Mouse (Mus musculus) limb, embryonic 15.5 days (tissue): Measurements from ENCODE around the gene Smpd2. TPM values are rescaled to one million over a fixed set of nuclear protein-coding genes. Genes with fewer than 3 reads are reported as not detected.

Experiments used
- ATAC-seq: fragments of 200-750 bp; cut with Nextera tagmentation; 2 replicates; pipeline ENCODE4 v1.8.0; 2017; ENCODE audit warnings: low read depth, moderate TSS enrichment; ENCODE audit not compliant: insufficient number of reproducible peaks, low FRiP score, low TSS enrichment
- H3K27ac ChIP-seq: fragments of 300-500 bp; sonication (generic); 2 replicates; pipeline ENCODE4 v1.5.1; 2015; ENCODE audit warnings: moderate library complexity, mild to moderate bottlenecking, inconsistent platforms
- H3K27me3 ChIP-seq: fragments of 300-500 bp; sonication (generic); 2 replicates; pipeline ENCODE4 v1.6.1; 2015; ENCODE audit warnings: inconsistent platforms
- H3K36me3 ChIP-seq: fragments of 300-500 bp; sonication (generic); 2 replicates; pipeline ENCODE4 v1.6.1; 2015; ENCODE audit warnings: inconsistent platforms
- H3K4me1 ChIP-seq: fragments of 300-500 bp; sonication (generic); 2 replicates; pipeline ENCODE4 v1.6.1; 2015; ENCODE audit warnings: inconsistent platforms
- H3K4me2 ChIP-seq: fragments of 300-500 bp; sonication (generic); 2 replicates; pipeline ENCODE4 v1.6.1; 2015; ENCODE audit warnings: mild to moderate bottlenecking, inconsistent platforms
- H3K4me3 ChIP-seq: fragments of 300-500 bp; sonication (generic); 2 replicates; pipeline ENCODE4 v1.5.1; 2015; ENCODE audit warnings: mild to moderate bottlenecking, inconsistent platforms
- H3K9ac ChIP-seq: fragments of 300-500 bp; sonication (generic); 2 replicates; pipeline ENCODE4 v1.6.1; 2015; ENCODE audit warnings: inconsistent platforms
- H3K9me3 ChIP-seq: fragments of 300-500 bp; sonication (generic); 2 replicates; pipeline ENCODE4 v1.6.1; 2016; ENCODE audit warnings: inconsistent platforms
- WGBS: fragments of 180-500 bp; shearing (Covaris S2); methylation state at CpG from one replicate; pipeline ENCODE4 v1.1.7; 2015; 5-methylcytosine and 5-hydroxymethylcytosine counted together
- polyA plus RNA-seq: library from polyadenylated mRNA; unstranded; fragments of >200 nt; fragmentation: Nextera tagmentation; extraction: Ambion mirVana; gene quantifications from 2 replicates; pipeline ENCODE4 v1.2.1, GENCODE M21; 2015

Smpd2 gene
- polyA plus RNA-seq, 1 experiment from 2014 or later, result 51.4 TPM

DNA sequence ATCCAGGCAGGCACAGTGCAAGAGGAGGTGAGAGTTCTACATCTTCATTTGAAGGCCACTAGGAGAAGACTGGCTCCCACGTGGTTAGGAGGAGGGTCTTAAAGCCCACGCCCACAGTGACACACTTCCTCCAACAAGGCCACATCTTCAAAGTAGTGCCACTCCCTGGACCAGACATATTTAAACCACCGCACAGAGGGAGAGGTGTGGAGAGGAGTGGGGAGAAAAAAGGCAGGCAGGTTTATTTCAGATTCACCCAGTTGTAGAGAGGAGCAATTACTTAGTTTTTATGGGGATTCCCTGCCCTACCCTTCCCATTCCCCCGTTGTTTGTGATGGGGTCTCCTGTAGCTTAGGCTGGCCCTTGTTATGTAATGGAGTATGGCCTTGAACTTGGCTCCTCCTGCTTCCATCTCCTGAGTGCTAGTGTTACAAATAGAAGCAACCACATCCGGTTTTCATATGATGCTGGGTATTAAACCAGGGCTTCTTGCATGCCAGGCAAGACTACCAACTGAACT is 17.1 kb downstream of the Smpd2 start:
- H3K4me1 ChIP-seq, result peaks cover 25% of the 10 kb centered on the region
- no peak overlapping the region for H3K4me3 ChIP-seq
- ATAC-seq, result no peak
- no peaks in the 10 kb centered on the region for H3K36me3 ChIP-seq
- no peak overlapping the region for H3K27ac ChIP-seq
- no peak overlapping the region for H3K9ac ChIP-seq
- H3K4me2 ChIP-seq, result no peak overlapping the region
- H3K27me3 ChIP-seq, result no peaks in the 10 kb centered on the region
- WGBS, result 71% methylated on average over 5 of the region's 5 CpGs
- H3K9me3 ChIP-seq, result no peaks in the 10 kb centered on the region

DNA sequence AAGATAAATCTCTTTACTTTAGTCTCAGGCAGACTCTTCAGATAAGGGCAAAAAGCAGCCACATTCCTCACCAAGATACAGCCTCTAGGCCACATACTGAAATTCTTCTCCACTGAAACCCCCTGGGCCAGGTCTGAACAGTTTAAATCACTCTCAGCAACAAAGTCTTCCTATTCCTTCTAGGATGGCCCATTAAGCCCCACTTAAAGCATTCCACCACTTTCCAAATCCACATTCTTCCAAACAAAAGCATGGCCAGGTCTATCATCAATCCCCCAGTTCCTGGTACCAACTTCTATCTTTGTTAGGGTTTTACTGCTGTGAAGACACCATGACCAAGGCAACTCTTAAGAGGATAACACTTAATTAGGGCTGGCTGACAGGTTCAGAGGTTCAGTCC is 17.6 kb downstream of the Smpd2 start:
- H3K4me2 ChIP-seq, result no peak overlapping the region
- H3K4me3 ChIP-seq, result no peak overlapping the region
- no peaks in the 10 kb centered on the region for H3K9me3 ChIP-seq
- no peak for ATAC-seq
- no peaks in the 10 kb centered on the region for H3K27me3 ChIP-seq
- no peak overlapping the region for H3K9ac ChIP-seq
- H3K4me1 ChIP-seq, result peaks cover 20% of the 10 kb centered on the region
- no peak overlapping the region for H3K27ac ChIP-seq
- no peaks in the 10 kb centered on the region for H3K36me3 ChIP-seq

DNA sequence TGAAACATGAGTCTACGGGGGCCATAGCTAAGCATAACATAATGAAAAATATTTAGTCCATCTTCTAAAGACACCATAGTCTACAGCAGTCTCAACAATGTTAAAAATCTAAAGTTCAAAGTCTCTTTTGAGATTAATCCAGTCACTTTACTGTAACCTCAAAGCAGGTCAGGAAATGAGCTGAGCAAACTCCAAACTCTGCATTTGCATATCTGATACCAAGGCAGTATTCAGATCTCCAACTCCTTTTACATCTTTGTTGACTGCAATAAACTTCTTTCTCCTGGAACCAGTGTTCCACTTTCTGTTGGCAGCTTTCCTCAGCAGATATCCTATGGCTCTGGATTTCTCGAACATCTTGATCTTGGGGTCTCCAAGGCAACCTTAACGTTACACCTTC is 19.5 kb downstream of the Smpd2 start:
- H3K9ac ChIP-seq, result no peak overlapping the region
- no peak overlapping the region for H3K4me3 ChIP-seq
- WGBS, result 77% methylated on average over 3 of the region's 3 CpGs
- no peaks in the 10 kb centered on the region for H3K27me3 ChIP-seq
- H3K9me3 ChIP-seq, result no peaks in the 10 kb centered on the region
- no peak for ATAC-seq
- no peak overlapping the region for H3K27ac ChIP-seq
- peaks cover 8% of the 10 kb centered on the region; the same call in 1 of the 2 replicates for H3K36me3 ChIP-seq
- H3K4me1 ChIP-seq, result peaks cover 7% of the 10 kb centered on the region
- H3K4me2 ChIP-seq, result no peak overlapping the region

DNA sequence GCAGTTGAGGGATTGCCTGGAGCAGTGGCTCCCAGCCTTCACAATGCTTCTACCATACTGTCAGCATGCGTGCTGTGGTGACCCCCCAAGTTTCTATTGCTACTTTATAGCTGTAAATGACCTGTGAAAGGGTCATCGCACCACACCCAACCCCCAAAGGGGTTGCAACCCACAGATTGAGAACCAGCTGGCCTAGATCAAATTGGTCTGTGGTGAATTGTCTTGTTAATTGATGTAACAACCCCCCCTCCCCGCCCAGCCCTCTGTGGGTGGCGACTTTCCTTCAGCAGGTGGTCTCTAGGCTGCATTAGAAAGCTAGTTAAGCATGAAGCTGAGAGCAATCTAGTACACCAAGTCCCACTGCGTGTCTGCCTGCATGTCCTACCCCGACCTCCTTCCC is 22.8 kb downstream of the Smpd2 start:
- H3K36me3 ChIP-seq, result peaks cover 23% of the 10 kb centered on the region
- H3K4me2 ChIP-seq, result no peak overlapping the region
- 42% methylated on average over 6 of the region's 6 CpGs for whole genome bisulfite sequencing
- H3K27ac ChIP-seq, result no peak overlapping the region
- ATAC-seq, result no peak
- no peak overlapping the region for H3K9ac ChIP-seq
- H3K9me3 ChIP-seq, result no peaks in the 10 kb centered on the region
- H3K27me3 ChIP-seq, result no peaks in the 10 kb centered on the region
- H3K4me1 ChIP-seq, result no peaks in the 10 kb centered on the region
- no peak overlapping the region for H3K4me3 ChIP-seq

DNA sequence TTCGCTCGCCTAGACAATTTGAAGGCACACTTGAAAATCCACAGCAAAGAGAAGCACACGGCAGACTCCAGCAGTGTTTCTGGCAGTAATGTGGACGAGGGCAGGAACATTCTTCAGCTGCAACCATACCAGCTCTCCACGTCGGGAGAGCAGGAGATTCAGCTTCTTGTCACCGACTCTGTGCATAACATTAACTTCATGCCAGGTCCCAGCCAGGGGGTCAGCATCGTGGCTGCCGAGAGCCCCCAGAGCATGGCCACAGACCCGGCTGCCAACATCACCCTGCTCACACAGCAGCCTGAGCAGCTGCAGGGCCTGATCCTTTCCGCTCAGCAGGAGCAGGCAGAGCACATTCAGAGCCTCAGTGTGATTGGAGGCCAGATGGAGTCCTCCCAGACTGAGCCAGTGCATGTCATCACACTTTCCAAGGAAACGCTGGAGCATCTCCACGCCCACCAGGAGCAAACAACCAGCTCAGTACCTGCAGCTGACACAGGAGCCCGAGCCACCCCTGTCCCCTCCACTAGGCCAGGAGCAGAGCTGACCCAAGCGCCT is 25.7 kb downstream of the Smpd2 start:
- Histone ChIP-seq H3K9me3 (no peaks in the 10 kb centered on the region), H3K27me3 (no peaks in the 10 kb centered on the region), H3K4me1 (no peaks in the 10 kb centered on the region), H3K9ac (no peak overlapping the region), H3K4me2 (no peak overlapping the region), H3K27ac (no peak overlapping the region), H3K4me3 (no peak overlapping the region), H3K36me3 (peaks cover 38% of the 10 kb centered on the region)
- WGBS, result 64% methylated on average over 15 of the region's 15 CpGs
- no peak for ATAC-seq

DNA sequence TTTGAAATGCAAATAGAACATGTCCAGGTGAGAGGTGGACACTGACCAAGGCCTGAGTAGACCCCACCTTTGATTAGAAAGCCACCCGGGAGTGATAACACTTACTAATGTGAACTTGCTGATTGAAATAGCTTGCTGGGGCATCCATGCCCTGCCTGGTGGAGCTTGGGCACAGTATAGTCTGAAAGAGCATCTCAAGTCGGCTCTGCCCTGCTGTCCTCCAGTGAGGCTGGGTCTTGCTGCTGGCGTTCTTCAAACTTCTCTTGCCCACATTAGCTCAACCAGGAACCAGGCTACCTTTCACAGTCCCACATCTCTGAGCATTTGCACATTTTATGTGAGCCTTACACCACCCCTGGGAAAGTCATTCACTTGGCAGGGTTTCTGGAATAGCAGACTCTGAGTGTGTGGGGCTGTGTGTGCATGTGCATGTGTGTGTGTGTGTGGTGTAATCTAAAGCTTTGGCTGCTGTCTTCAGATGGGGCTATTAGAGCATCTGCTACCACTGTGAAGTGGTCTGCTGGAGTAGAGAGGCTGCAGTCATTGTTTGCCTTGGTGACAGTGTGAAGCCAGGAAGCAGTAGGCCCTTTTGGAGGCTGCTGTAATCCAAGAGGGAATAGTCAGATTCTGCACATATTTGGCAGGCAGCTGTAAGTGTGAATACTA is 29.0 kb downstream of the Smpd2 start:
- Histone ChIP-seq H3K4me1 (no peaks in the 10 kb centered on the region), H3K27ac (no peak overlapping the region), H3K27me3 (no peaks in the 10 kb centered on the region), H3K4me3 (no peak overlapping the region), H3K9ac (no peak overlapping the region), H3K9me3 (no peaks in the 10 kb centered on the region), H3K4me2 (no peak overlapping the region), H3K36me3 (peaks cover 59% of the 10 kb centered on the region)
- no peak for ATAC-seq
- WGBS, result 60% methylated on average over 3 of the region's 3 CpGs

DNA sequence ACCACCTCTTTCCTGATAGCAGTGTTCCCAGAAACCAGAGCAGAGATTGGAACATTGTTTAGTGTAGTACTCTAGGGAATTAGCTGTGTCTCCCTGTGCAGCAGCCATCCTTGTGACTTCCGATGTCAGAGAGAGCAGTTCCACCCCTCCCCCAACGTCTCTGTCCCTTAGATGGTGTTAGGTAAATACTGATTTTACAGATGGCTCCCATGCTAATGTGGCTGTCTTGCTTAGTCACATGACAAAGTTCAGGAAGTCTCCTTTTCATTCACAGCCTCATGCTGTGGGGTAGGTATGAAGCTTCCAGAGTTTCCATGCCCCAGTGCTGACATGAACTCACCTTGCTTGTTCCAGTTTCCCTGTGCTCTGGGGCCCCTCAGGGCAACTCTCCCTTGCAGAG is 29.7 kb downstream of the Smpd2 start:
- H3K9ac ChIP-seq, result no peak overlapping the region
- WGBS, result 27% methylated on average over 2 of the region's 2 CpGs
- H3K36me3 ChIP-seq, result peaks cover 63% of the 10 kb centered on the region
- H3K4me3 ChIP-seq, result no peak overlapping the region
- H3K4me2 ChIP-seq, result no peak overlapping the region
- H3K9me3 ChIP-seq, result no peaks in the 10 kb centered on the region
- H3K4me1 ChIP-seq, result no peaks in the 10 kb centered on the region
- ATAC-seq, result no peak
- no peak overlapping the region; the same call in 1 of the 2 replicates for H3K27ac ChIP-seq
- H3K27me3 ChIP-seq, result no peaks in the 10 kb centered on the region

DNA sequence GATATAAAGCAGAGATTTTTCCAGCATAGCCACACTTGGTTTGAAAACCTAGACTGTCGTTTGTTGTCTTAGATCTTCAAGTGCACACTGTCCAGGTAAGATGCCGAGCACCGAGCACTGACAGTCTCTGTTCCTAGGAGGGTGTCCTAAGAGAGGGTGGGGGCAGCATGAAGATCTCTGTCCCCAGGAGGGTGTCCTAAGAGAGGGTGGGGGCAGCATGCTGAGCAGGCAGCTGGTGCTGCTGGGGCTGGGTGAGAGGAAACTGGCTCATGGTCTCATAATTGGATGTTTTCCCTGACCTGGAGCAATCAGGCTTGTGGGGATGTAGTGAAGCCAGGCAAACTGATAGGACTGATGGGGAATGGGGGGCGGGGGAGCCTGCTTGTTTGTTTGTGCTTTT is 30.2 kb downstream of the Smpd2 start:
- 80% methylated on average over 4 of the region's 4 CpGs for WGBS
- no peaks in the 10 kb centered on the region for H3K27me3 ChIP-seq

DNA sequence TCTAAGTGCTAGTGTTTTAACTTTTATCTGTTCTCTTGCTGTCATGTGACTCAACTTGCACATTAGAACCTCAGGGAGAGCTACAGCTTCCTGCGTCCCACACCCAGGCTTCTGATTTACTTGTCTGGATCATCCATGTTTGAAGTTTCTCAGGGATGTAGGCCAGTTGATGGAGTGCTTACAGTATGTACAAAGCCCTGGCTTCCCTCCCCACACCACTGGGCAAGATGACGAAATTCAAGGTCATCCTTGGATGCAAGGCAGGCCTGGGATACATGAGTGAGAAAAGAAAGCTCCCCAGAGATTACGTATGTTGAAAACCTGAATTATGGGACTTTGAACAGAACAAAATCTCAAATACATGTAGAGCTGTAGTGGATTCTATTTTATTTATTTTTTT is 37.4 kb downstream of the Smpd2 start:
- Histone ChIP-seq H3K9me3 (no peaks in the 10 kb centered on the region), H3K4me1 (peaks cover 12% of the 10 kb centered on the region), H3K27me3 (no peaks in the 10 kb centered on the region), H3K27ac (no peak overlapping the region), H3K9ac (no peak overlapping the region), H3K4me2 (no peak overlapping the region), H3K36me3 (peaks cover 49% of the 10 kb centered on the region), H3K4me3 (no peak overlapping the region)
- no peak for ATAC-seq
- WGBS, result 90% methylated on average over 3 of the region's 3 CpGs

More for the DNA sequence above, 30.2 kb downstream of the Smpd2 start:
- H3K9ac ChIP-seq, result no peak overlapping the region
- H3K4me2 ChIP-seq, result no peak overlapping the region
- peaks cover 66% of the 10 kb centered on the region for H3K36me3 ChIP-seq
- H3K27ac ChIP-seq, result no peak overlapping the region
- H3K4me3 ChIP-seq, result no peak overlapping the region
- ATAC-seq, result no peak
- H3K9me3 ChIP-seq, result no peaks in the 10 kb centered on the region
- no peaks in the 10 kb centered on the region for H3K4me1 ChIP-seq

DNA sequence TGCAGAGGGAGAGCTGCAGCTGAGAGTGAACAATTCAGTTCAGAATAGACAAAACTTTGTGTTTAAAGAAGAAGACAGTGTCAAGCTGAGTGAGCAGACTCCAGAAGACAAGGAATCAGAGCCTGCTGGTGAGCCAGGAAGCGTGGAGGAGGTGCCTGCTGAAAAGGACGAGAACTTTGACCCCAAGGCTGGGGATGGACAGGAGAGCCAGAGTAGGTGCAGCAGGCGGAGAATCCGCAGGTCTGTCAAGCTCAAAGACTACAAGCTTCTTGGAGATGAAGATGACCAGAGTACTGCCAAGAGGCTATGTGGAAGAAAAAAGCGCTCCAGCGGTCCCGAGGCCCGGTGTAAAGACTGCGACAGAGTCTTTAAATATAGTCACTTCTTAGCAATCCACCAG is 38.5 kb downstream of the Smpd2 start:
- H3K9me3 ChIP-seq, result no peaks in the 10 kb centered on the region
- no peak overlapping the region for H3K4me2 ChIP-seq
- no peak overlapping the region for H3K27ac ChIP-seq
- no peak overlapping the region for H3K4me3 ChIP-seq
- H3K4me1 ChIP-seq, result peaks cover 12% of the 10 kb centered on the region
- peaks cover 42% of the 10 kb centered on the region for H3K36me3 ChIP-seq
- no peak for ATAC-seq
- 97% methylated on average over 9 of the region's 9 CpGs for WGBS
- no peak overlapping the region for H3K9ac ChIP-seq
- H3K27me3 ChIP-seq, result no peaks in the 10 kb centered on the region

DNA sequence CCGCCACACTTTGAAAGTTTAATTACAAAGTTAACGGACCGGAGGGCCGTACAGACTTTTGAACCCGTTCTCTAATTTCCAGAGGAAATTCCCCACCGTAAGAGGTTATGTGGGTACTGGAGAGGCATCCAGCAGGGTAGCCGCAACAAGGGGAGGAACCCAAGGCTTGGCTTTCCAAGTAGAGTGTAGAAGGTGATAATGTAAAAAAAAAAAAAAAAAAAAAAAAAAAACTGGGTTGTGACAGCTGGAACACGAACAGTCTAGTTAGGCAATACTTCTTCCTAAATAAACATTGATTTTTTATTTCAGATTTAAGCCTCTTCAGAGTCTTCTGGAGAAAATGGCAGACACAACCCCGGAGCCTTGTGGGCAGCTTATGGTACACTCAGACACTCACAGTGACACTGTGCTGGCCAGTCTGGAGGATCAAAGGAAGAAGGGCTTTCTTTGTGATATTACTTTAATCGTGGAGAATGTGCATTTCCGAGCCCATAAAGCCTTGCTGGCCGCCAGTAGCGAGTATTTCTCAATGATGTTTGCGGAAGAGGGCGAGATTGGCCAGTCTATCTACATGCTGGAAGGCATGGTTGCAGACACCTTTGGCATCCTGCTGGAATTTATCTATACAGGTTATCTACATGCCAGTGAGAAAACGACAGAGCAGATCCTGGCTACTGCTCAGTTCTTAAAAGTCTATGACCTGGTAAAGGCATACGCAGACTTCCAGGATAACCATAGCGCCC is 39.2 kb downstream of the Smpd2 start:
- ATAC-seq, result 0 out of 2 replicates have a peak, but pooled peaks have one; percentile 5
- H3K36me3 ChIP-seq, result peaks cover 35% of the 10 kb centered on the region
- no peaks in the 10 kb centered on the region for H3K9me3 ChIP-seq
- peak overlapping the region; percentile 86 for H3K9ac ChIP-seq
- H3K4me1 ChIP-seq, result peaks cover 12% of the 10 kb centered on the region
- peak overlapping the region; percentile 62 for H3K4me2 ChIP-seq
- 50% methylated on average over 18 of the region's 18 CpGs for WGBS
- peak overlapping the region; percentile 67 for H3K27ac ChIP-seq
- H3K27me3 ChIP-seq, result no peaks in the 10 kb centered on the region
- H3K4me3 ChIP-seq, result peak overlapping the region; percentile 99

DNA sequence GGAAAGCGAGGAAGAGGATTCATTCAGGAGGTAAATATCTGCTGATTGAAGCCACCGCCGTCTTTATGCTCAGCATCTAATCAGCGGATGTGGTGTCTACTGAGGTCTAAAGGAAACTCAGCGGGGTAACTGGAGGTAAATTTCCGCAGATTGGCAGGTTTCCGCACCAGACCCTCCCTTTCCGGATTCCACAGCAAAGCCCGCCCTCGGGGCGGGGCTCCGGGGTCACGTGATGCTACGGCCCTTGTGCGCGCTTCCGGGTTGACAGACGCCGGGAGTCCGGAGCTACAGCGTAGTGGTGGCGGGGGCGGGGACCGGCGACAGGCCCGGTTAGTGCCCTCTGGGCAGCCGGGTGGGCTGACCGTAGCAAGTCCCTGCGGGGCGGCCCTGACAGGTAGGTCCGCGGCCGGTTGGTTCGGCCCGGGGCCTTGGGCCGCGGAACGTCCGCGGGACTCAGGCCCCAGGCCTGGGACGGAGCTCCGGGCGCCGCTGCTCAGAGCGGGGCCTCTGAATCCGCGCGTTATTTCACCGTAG is 40.0 kb downstream of the Smpd2 start, which contains the start of gene Zbtb24:
Gene Zbtb24, plus strand, starts transcription at position 247 of the 534 bp plus-strand sequence.
- H3K9ac ChIP-seq, result peak within 1 kb of the TSS; percentile 86
- no peaks in the 10 kb centered on the region for H3K27me3 ChIP-seq
- peaks cover 12% of the 10 kb centered on the region for H3K4me1 ChIP-seq
- WGBS, result under 1% methylated on average over 49 of the region's 49 CpGs
- peak within 1 kb of the TSS; percentile 99 for H3K4me3 ChIP-seq
- ATAC-seq, result peak; percentile 89
- peak within 1 kb of the TSS; percentile 83 for H3K27ac ChIP-seq
- H3K36me3 ChIP-seq, result peaks cover 27% of the 10 kb centered on the region
- H3K4me2 ChIP-seq, result peak within 1 kb of the TSS; percentile 68
- H3K9me3 ChIP-seq, result no peaks in the 10 kb centered on the region
